Mouse (Mus musculus) lung, adult 2 months (tissue): ENCODE data around the gene Serpini1. TPM values are rescaled to one million over a fixed set of nuclear protein-coding genes. Genes with fewer than 3 reads are reported as not detected.
"Not testable (repeated sequence)": the region's sequence is repeated elsewhere in the genome, so short reads cannot be mapped to it uniquely, and the experiment has no call there.

Experiments
- DNase-seq: peaks from one replicate; pipeline ENCODE4 v3.0.0; 2022
- H3K4me1 ChIP-seq: fragments of 200-500 bp; 2 replicates; pipeline ENCODE4 v1.6.1; 2011; ENCODE audit warnings: low read length; ENCODE audit not compliant: control insufficient read depth, insufficient read depth
- H3K4me3 ChIP-seq: fragments of 200-500 bp; replicated peaks from 2 replicates; pipeline ENCODE3; 2011; ENCODE audit warnings: low read depth, mild to moderate bottlenecking, control low read depth, low read length; ENCODE audit errors: extremely low read depth
- CTCF ChIP-seq: fragments of 200-500 bp; IDR thresholded peaks from 2 replicates; pipeline ENCODE4 v1.5.1; 2011; ENCODE audit warnings: mild to moderate bottlenecking, low read length, control low read depth; ENCODE audit not compliant: insufficient read depth
- POLR2A ChIP-seq: fragments of 200-500 bp; IDR thresholded peaks from 2 replicates; pipeline ENCODE4 v1.6.1; 2011; ENCODE audit warnings: low read depth, mild to moderate bottlenecking, control low read depth, low read length, borderline replicate concordance; ENCODE audit errors: extremely low read depth
- WGBS: fragments of 180-500 bp; shearing (Covaris S2); methylation state at CpG from one replicate; pipeline ENCODE4 v1.1.7; 2018; 5-methylcytosine and 5-hydroxymethylcytosine counted together
- polyA plus RNA-seq: library from polyadenylated mRNA; depleted of rRNA; stranded (reverse); fragments of >200 nt; gene quantifications from 2 replicates; pipeline ENCODE4 v1.2.3, GENCODE M21; 2012

Gene Serpini1
- polyA plus RNA-seq, 1 experiment = 0.19 TPM

DNA sequence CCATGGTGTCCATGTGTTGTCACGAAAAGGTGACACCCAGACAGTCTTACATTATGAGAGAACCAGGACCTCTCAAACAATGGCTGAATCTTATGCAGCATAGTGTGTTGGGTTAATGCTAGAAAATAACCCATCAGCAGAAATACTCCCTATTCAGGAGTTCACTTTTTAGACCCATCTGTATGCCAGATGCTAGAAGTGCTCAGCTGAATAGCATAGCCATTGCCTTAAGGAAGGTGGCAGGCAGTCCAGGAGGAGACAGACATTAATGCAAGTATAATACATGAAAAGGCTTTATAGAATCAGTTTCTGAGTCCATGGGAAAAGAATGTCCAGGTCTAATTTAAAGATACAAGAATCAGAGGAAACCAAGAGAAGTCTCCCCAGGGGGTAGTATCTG lies 75.9 kb downstream of the Serpini1 start:
- no peak overlapping the region for H3K4me3 ChIP-seq
- H3K4me1 ChIP-seq = no peaks in the 10 kb centered on the region; the same call in 1 of the 2 replicates
- 88% methylated on average over 1 of the region's 1 CpGs for WGBS
- DNase-seq = no peak
- no peak for TF ChIP-seq CTCF
- no peak for TF ChIP-seq POLR2A

DNA sequence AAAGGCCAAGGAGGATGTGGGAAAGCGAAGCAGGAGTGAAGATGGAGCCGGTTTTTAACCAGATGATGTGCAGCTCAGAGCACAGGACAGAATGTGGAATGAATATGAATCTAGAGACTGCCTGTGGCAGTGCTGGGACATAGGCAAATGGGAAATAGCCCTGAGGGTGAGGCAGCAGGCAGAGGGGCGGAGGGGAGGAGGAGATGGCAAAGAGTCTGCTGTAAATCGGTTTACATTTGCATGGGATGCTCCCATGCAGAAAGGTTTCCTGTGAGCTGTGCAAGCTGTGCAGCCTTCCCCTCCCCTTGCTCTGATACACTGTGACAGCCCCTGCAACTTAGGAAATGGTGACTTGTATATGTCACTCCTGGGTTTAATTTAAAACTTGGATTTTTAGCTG lies 76.3 kb downstream of the Serpini1 start:
- DNase-seq = no peak
- no peak overlapping the region for H3K4me3 ChIP-seq
- no peaks in the 10 kb centered on the region; the same call in 1 of the 2 replicates for H3K4me1 ChIP-seq
- 71% methylated on average over 4 of the region's 4 CpGs for WGBS
- TF ChIP-seq CTCF (no peak), POLR2A (no peak)

DNA sequence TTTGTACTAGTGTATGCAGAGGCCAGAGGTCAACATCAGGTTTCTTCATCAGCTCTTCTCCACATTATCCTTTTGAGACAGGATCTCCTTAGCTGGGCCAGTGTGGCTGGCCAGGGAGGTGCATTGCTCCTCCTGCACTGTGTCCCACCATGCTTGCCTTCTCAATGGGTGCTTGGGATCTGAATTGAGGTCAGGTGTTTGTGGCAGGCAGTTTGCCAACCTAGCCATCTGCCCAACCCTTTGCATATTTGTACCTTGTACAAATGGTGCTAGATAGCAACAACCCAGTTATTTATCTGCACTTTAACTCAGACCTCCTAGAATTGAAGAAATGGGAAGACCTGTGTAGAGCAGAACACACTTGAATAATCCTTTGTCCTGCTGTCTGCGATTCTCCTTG lies 78.3 kb downstream of the Serpini1 start:
- Histone ChIP-seq H3K4me3 (no peak overlapping the region), H3K4me1 (no peaks in the 10 kb centered on the region; the same call in 1 of the 2 replicates)
- TF ChIP-seq CTCF (no peak), POLR2A (no peak)
- WGBS = 82% methylated on average over 1 of the region's 1 CpGs
- DNase-seq = no peak

DNA sequence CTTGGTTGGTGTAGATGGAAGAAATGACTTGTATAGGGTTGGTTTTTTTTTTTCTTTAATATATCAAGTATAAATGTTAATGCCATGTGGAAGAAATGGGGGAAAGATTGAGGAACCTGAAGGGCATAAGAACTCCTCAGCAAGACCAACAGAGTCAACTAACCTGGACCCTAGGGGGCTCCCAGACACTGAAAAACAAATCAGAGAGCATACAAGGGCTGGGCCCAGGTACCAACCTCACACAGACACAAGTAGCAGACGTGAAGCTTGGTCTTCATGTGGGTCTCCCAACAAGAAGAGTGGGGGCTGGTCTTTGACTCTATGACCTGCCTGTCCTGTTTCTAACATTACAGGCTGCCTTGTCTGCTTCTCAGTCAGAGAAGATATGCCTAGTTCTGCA lies 82.2 kb downstream of the Serpini1 start:
- TF ChIP-seq POLR2A (no peak), CTCF (no peak)
- 70% methylated on average over 1 of the region's 1 CpGs for WGBS
- DNase-seq = no peak
- no peak overlapping the region for H3K4me3 ChIP-seq
- no peaks in the 10 kb centered on the region; the same call in 1 of the 2 replicates for H3K4me1 ChIP-seq

DNA sequence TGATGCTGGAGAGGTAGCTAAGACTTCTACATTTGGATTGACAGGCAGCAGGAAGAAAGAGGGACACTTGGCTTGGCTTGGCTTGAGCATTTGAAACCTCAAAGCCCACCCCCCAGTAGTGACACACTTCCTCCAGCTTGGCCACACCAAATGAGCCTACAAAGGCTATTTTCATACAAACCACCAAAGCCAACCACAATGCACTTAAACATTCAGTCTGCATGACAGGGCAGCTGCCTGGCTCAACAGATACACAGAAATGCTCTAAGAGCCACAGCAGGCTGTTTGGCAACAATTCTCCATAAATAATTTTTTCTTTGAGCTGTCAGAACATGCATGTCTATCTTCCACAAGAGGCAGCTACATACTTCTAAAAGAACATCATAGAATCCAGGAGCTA lies 90.2 kb downstream of the Serpini1 start:
- Histone ChIP-seq H3K4me1 (no peaks in the 10 kb centered on the region), H3K4me3 (no peak overlapping the region)
- no peak for TF ChIP-seq CTCF
- TF ChIP-seq POLR2A = no peak
- DNase-seq = no peak

DNA sequence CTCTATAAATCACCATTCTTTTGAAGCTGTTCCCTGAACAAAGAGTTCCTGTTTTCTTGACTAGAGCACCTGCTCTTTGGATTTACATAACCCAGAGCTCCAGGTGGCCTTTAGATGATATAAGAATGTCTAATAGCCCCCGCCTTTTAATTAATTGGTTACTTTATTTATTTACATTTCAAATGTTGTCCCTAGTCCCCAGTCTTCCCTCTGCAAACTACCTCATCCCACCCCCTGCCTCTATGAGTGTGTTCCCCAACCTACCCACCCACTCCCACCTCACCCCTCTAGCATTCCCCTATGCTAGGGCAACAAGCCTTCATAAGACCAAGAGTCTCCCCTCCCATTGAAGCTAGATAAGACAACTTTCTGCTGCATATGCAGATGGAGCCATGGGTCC lies 90.9 kb downstream of the Serpini1 start:
- DNase-seq = no peak
- Histone ChIP-seq H3K4me1 (no peaks in the 10 kb centered on the region), H3K4me3 (no peak overlapping the region)
- 78% methylated on average over 1 of the region's 1 CpGs for WGBS
- TF ChIP-seq CTCF (no peak), POLR2A (no peak)

DNA sequence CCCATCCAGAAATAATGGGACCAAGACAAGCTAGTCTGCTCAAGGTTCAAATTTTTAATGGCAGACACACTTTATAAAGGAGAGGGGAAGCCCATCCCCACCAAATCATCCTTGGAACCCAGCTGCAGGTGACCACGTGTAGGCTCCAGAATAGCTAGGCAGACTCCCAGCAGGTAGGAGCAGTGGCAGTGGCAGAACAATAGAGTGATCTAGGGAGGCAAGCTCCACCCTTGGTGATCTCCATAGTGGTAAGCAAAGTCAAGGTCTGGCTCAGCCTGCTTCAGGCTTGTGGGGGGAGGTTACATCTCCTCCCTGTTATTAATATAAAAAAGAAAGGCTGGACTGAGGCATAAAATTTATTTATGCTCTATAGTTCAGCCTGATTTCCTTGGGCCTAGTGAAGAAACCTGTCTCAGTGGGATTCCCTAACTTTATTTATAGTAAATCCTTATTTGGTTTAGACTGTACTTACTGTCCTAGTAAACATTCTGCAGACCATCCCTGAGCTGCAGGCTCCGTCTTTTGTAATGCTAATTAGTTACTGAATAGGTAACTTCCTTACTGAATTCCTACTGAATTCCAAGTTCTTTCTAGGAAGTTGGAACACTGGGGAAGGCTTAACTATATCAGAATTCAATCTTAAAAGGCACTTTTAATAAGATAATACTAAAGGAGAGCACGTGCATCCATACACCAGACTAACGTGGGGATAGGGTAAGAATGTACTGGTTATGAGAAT lies 93.2 kb downstream of the Serpini1 start:
- 63% methylated on average over 4 of the region's 4 CpGs for WGBS
- H3K4me3 ChIP-seq, DNase-seq, H3K4me1 ChIP-seq: not testable (repeated sequence)

DNA sequence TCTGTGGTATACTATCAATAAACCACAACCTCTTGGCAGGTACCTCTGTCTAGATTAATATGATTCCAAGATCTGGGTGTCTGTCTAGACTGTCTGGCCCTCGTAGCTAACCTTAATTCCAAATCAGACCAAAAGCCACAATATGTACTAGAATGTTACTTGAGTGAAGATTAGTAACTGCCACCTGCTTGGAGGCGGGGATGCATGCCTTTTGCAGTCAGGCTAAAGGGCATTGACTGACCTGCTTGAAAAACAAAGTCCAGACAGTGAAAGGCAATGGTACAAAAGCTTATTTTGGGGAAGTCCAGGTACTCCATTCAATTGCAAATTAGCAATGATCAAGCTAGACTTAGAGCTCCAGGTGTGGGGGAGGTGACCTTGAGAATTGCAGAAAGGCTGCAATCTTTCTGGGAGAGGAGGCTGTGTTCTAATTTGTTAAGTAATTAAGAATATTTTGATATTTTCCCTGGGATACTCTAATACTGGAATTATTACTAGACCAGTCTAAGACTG lies 94.3 kb downstream of the Serpini1 start:
- Histone ChIP-seq H3K4me1 (no peaks in the 10 kb centered on the region), H3K4me3 (no peak overlapping the region)
- no peak for DNase-seq
- TF ChIP-seq CTCF = no peak
- 55% methylated on average over 2 of the region's 2 CpGs for WGBS

DNA sequence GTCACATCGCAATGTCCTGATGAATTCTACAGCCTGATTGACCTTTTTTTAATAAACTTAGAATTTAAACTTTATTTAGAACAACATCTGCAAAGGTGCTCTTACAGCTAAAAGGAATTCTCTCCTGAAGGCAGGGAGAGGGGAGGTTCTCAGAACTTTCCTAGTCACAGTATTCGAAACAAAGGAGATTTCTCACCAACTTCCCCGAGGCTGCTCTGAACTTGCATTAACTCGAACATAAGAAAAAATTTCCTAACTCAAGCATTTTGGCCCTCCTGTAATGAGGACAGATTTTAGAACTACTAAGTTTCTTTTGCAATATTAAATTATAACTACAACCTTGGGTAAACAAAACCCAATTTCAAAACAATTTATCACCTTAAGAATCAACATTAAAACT lies 96.6 kb downstream of the Serpini1 start:
- 58% methylated on average over 4 of the region's 4 CpGs for WGBS
- not testable (repeated sequence) for H3K4me1 ChIP-seq, H3K4me3 ChIP-seq, DNase-seq

DNA sequence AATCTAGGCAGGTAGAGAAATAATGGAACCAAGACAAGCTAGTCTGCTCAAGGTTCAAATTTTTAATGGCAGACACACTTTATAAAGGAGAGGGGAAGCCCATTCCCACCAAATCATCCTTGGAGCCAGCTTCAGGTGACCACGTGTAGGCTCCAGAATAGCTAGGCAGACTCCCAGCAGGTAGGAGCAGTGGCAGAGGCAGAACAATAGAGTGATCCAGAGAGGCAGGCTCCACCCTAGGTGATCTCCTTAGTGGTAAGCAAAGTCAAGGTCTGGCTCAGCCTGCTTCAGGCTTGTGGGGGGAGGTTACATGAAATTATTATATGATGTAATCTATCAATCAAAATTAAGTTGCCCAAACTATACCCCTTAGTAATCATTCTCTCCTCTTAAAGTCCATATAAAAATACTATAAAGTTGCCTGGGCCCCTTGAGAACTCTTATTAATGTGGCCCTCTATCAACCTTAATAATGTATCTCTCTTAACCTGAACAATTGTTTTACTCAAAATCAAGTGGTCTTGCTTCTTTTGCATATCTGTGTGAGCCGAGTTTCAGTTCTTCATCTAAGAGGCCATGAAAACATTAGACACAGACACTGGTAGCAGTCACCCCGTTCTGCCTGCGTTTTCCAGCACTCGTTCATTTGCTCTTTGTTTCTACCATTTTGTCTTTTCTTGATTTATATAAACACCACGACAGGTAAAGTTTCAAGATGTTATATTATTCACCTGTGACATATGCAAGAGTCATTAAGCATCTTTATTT lies 98.4 kb downstream of the Serpini1 start:
- Histone ChIP-seq H3K4me3 (no peak overlapping the region), H3K4me1 (no peaks in the 10 kb centered on the region)
- WGBS = 69% methylated on average over 6 of the region's 6 CpGs
- no peak for DNase-seq
- TF ChIP-seq POLR2A (no peak), CTCF (no peak)
